Mouse (Mus musculus) kidney, adult 18-20 months (tissue): Measurements from ENCODE around the gene Myh3.
A peak's percentile ranks its signal among the peaks of the same experiment; 100 is the strongest.

Experiments used
- DNase-seq: peaks from one replicate; pipeline ENCODE4 v3.0.0; 2021

The Myh3 gene

GRCm38 (mm10) chr11:67106973-67107372 lies 28.9 kb downstream of the Myh3 start:
- no peak for DNase-seq

- peak; percentile 79 for DNase-seq
Observed at GRCm38 (mm10) chr11:67110168-67110948, 32.3 kb downstream of the Myh3 start.

GRCm38 (mm10) chr11:67112019-67112850 lies 34.1 kb downstream of the Myh3 start:
- peak; percentile 67 for DNase-seq

- DNase-seq, result peak; percentile 68
Observed at GRCm38 (mm10) chr11:67112851-67113202, 34.7 kb downstream of the Myh3 start.

- no peak for DNase-seq
Observed at GRCm38 (mm10) chr11:67113381-67113780, 35.3 kb downstream of the Myh3 start.

- no peak for DNase-seq
Observed at GRCm38 (mm10) chr11:67114261-67114660, 36.2 kb downstream of the Myh3 start.

GRCm38 (mm10) chr11:67114901-67115300 lies 36.8 kb downstream of the Myh3 start:
- no peak for DNase-seq

GRCm38 (mm10) chr11:67116725-67117124 lies 38.6 kb downstream of the Myh3 start:
- no peak for DNase-seq

- no peak for DNase-seq
Observed at GRCm38 (mm10) chr11:67119539-67120070, 41.5 kb downstream of the Myh3 start.

GRCm38 (mm10) chr11:67120697-67121294 lies 42.7 kb downstream of the Myh3 start:
- DNase-seq, result no peak

- DNase-seq, result no peak
Observed at GRCm38 (mm10) chr11:67124943-67125342, 46.8 kb downstream of the Myh3 start.

GRCm38 (mm10) chr11:67125361-67125760 lies 47.3 kb downstream of the Myh3 start:
- no peak for DNase-seq

- DNase-seq, result no peak
Observed at GRCm38 (mm10) chr11:67133526-67133925, 55.4 kb downstream of the Myh3 start.

GRCm38 (mm10) chr11:67134654-67135053 lies 56.6 kb downstream of the Myh3 start:
- DNase-seq, result no peak

- no peak for DNase-seq
Observed at GRCm38 (mm10) chr11:67135532-67135931, 57.4 kb downstream of the Myh3 start.

- no peak for DNase-seq
Observed at GRCm38 (mm10) chr11:67139556-67139955, 61.5 kb downstream of the Myh3 start.

- DNase-seq, result no peak
Observed at GRCm38 (mm10) chr11:67140175-67140574, 62.1 kb downstream of the Myh3 start.

- DNase-seq, result no peak
Observed at GRCm38 (mm10) chr11:67141031-67141430, 62.9 kb downstream of the Myh3 start.

- no peak for DNase-seq
Observed at GRCm38 (mm10) chr11:67142047-67142446, 63.9 kb downstream of the Myh3 start.

GRCm38 (mm10) chr11:67143065-67143464 lies 65.0 kb downstream of the Myh3 start:
- DNase-seq, result no peak

- no peak for DNase-seq
Observed at GRCm38 (mm10) chr11:67143863-67144498, 65.9 kb downstream of the Myh3 start.

- no peak for DNase-seq
Observed at GRCm38 (mm10) chr11:67144559-67145265, 66.6 kb downstream of the Myh3 start.
